Mouse (Mus musculus) ES-Bruce4 (cell line): ENCODE results near the gene Stard5. TPM values are rescaled to one million over a fixed set of nuclear protein-coding genes. Genes with fewer than 3 reads are reported as not detected.

Experiments
- H3K27ac ChIP-seq: 2 replicates; pipeline ENCODE4 v1.5.1; 2012; ENCODE audit warnings: low read length, inconsistent platforms; ENCODE audit not compliant: insufficient read depth
- H3K27me3 ChIP-seq: 2 replicates; pipeline ENCODE4 v1.6.1; 2012; ENCODE audit warnings: mild to moderate bottlenecking, low read length, inconsistent platforms; ENCODE audit not compliant: control insufficient read depth, poor library complexity, insufficient read depth, severe bottlenecking
- H3K36me3 ChIP-seq: 2 replicates; pipeline ENCODE4 v1.6.1; 2012; ENCODE audit warnings: inconsistent platforms, mild to moderate bottlenecking, low read length, moderate library complexity; ENCODE audit not compliant: control insufficient read depth, poor library complexity, insufficient read depth, severe bottlenecking
- H3K4me1 ChIP-seq: one replicate; pipeline ENCODE4 v1.8.1; 2011; ENCODE audit warnings: low read length; ENCODE audit not compliant: control insufficient read depth, insufficient read depth
- H3K4me3 ChIP-seq: 2 replicates; pipeline ENCODE4 v1.5.1; 2011; ENCODE audit warnings: low read depth, mild to moderate bottlenecking, low read length
- H3K9ac ChIP-seq: 2 replicates; pipeline ENCODE4 v1.6.1; 2012; ENCODE audit warnings: low read depth, mild to moderate bottlenecking, inconsistent platforms; ENCODE audit not compliant: poor library complexity, severe bottlenecking
- H3K9me3 ChIP-seq: replicated peaks from 2 replicates; pipeline ENCODE4 v1.6.1; 2012; ENCODE audit warnings: mild to moderate bottlenecking, low read length, inconsistent platforms; ENCODE audit not compliant: control insufficient read depth, poor library complexity, insufficient read depth, severe bottlenecking
- CTCF ChIP-seq: IDR thresholded peaks from one replicate; pipeline ENCODE4 v1.8.1; 2011; ENCODE audit warnings: low read depth, low read length
- EP300 ChIP-seq: IDR thresholded peaks from 2 replicates; pipeline ENCODE4 v1.6.1; 2011; ENCODE audit warnings: low read depth, low read length; ENCODE audit not compliant: insufficient read depth
- POLR2A ChIP-seq: IDR thresholded peaks from one replicate; pipeline ENCODE4 v1.8.1; 2011; ENCODE audit warnings: low read length; ENCODE audit not compliant: insufficient read depth
- polyA plus RNA-seq: library from polyadenylated mRNA; stranded (reverse); fragments of >200 nt; gene quantifications from 2 replicates; pipeline ENCODE4 v1.2.4, GENCODE M21; 2011; ENCODE audit warnings: low read depth; ENCODE audit not compliant: missing spikeins, insufficient read depth, insufficient read length

Gene Stard5
- polyA plus RNA-seq, 1 experiment: 16.0 TPM

- H3K4me1 ChIP-seq: no peaks in the 10 kb centered on the region
- H3K4me3 ChIP-seq: no peak overlapping the region
- no peaks in the 10 kb centered on the region for H3K9me3 ChIP-seq
- no peak overlapping the region for H3K27ac ChIP-seq
- H3K9ac ChIP-seq: no peak overlapping the region
- no peak for TF ChIP-seq CTCF
- TF ChIP-seq EP300: no peak
- TF ChIP-seq POLR2A: no peak
- H3K27me3 ChIP-seq: no peaks in the 10 kb centered on the region; the same call in 1 of the 2 replicates
- H3K36me3 ChIP-seq: no peaks in the 10 kb centered on the region
Observed at GRCm38 (mm10) chr7:83677296-83677695, 45.5 kb downstream of the Stard5 start.

- Histone ChIP-seq H3K36me3 (no peaks in the 10 kb centered on the region), H3K4me1 (no peaks in the 10 kb centered on the region), H3K4me3 (no peak overlapping the region), H3K9ac (no peak overlapping the region), H3K27ac (no peak overlapping the region), H3K27me3 (no peaks in the 10 kb centered on the region; the same call in 1 of the 2 replicates), H3K9me3 (no peaks in the 10 kb centered on the region)
- TF ChIP-seq POLR2A (no peak), CTCF (no peak), EP300 (no peak)
Observed at GRCm38 (mm10) chr7:83678506-83678905, 46.7 kb downstream of the Stard5 start.

GRCm38 (mm10) chr7:83682640-83683274 lies 51.0 kb downstream of the Stard5 start:
- Histone ChIP-seq H3K9ac (no peak overlapping the region), H3K9me3 (no peaks in the 10 kb centered on the region), H3K27ac (no peak overlapping the region), H3K4me3 (no peak overlapping the region), H3K27me3 (no peaks in the 10 kb centered on the region), H3K4me1 (no peaks in the 10 kb centered on the region), H3K36me3 (no peaks in the 10 kb centered on the region)
- TF ChIP-seq CTCF (no peak), EP300 (no peak), POLR2A (no peak)

- H3K27ac ChIP-seq: no peak overlapping the region
- H3K27me3 ChIP-seq: no peaks in the 10 kb centered on the region
Observed at GRCm38 (mm10) chr7:83695449-83696212, 63.9 kb downstream of the Stard5 start.

GRCm38 (mm10) chr7:83699066-83699745 lies 67.4 kb downstream of the Stard5 start:
- Histone ChIP-seq H3K27ac (no peak overlapping the region), H3K27me3 (peaks cover 1% of the 10 kb centered on the region; the same call in 1 of the 2 replicates), H3K9me3 (no peaks in the 10 kb centered on the region), H3K4me1 (no peaks in the 10 kb centered on the region), H3K4me3 (no peak overlapping the region), H3K36me3 (no peaks in the 10 kb centered on the region), H3K9ac (no peak overlapping the region)
- TF ChIP-seq CTCF (no peak), EP300 (no peak), POLR2A (no peak)

More at GRCm38 (mm10) chr7:83695449-83696212, 63.9 kb downstream of the Stard5 start:
- H3K36me3 ChIP-seq: no peaks in the 10 kb centered on the region
- no peaks in the 10 kb centered on the region for H3K4me1 ChIP-seq
- H3K9ac ChIP-seq: no peak overlapping the region
- H3K9me3 ChIP-seq: no peaks in the 10 kb centered on the region
- no peak overlapping the region for H3K4me3 ChIP-seq
- TF ChIP-seq CTCF (no peak), EP300 (no peak), POLR2A (no peak)

Other genes starting within 250 kb of the Stard5 start
- 0.15 and 0.25 TPM in 2 replicates for gene Tmc3, start 47.0 kb upstream of the Stard5 start, polyA plus RNA-seq
- not detected in 2 replicates for gene Il16, start 113.8 kb downstream of the Stard5 start, polyA plus RNA-seq
- not detected in 2 replicates for gene Cfap161, start 162.9 kb downstream of the Stard5 start, polyA plus RNA-seq